Mouse (Mus musculus): ENCODE results near the gene BC004004.

GRCm38 (mm10) chr17:29244912-29245311 lies 23.7 kb upstream of the BC004004 start:
- TF ChIP-seq CTCF (IDR thresholded peaks at IDR 0.05; ENCODE audit: borderline replicate concordance, insufficient read depth, low read depth, low read length) (no peak), POLR2A (IDR thresholded peaks at IDR 0.05; ENCODE audit: borderline replicate concordance, insufficient read depth, low read length) (no peak)

All from cerebellum, adult 2 months (tissue).